Mouse (Mus musculus) layer of hippocampus, adult 8-10 months (tissue): ENCODE measurements at regions not wholly inside any gene's neighbourhood (a gene's known extent, or its start where the extent isn't known, plus 50 kb on each side); places are given as distances from the start of the nearest gene placed in this dataset.

Experiments used
- DNase-seq, 2 experiments: peaks; one replicate each; pipeline ENCODE4 v3.0.0; 2022; ENCODE audit warnings: low spot score in 2 of 2

DNA sequence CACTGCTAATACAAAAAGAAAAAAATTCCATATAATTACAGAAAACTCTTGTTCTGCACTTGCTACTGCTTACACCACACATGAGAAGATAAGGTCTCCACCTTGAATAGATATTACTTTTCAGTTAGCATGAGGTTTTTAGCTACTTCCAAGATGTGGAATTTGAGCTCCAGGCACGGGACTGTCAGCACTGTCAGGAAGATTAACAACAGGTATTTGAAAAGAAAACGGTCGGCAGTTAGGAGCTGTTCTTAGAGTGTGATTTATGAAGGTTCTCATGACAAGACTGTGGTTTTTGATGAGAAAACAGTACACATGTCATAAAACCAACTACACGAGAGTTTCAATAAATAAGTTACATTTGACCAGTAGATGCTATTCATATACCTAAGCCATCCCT lies 2970.4 kb upstream of the 5930422O12Rik start:
- DNase-seq = no peak

DNA sequence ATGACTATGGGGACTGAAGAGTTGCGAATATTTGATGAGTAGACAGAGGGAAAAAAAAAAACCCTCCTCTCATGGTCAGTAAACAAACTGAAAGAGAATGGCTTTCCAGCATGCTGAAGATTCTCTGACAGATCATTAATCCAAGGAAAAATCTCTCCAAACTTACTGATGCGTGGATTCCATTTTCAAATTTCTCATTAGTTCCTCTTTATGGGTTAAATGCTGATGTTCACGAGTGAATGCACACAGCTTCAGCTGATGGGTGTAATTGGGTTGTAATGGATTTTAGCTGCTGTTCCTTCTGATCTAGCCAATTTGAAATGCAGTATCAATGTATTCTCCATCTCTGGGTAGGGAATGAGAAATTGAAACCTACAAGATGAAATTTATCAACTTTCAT lies 2945.6 kb upstream of the 5930422O12Rik start:
- no peak for DNase-seq

DNA sequence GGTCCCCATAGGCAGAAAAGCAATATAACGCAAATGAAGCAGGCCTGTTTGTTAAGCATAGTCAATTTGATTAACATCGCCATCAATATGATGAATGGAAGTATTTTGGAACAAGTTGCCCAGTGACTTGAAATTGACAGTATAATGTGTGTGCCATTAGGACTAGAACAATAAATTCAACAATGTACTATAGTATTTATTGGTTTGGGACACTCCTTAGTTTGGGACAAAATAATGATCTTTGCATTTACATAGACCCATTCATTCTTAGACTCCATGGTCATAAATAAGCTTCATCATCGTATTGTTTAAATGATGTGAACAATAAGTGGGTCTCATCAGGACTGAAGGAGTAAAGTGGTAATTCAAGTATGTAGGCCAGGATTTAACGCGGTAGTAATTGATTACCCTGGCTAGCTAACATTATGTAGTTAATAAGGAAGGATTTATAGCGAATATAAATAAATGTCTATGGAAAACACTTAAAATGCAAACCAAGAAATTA lies 2933.6 kb upstream of the 5930422O12Rik start:
- DNase-seq = no peak

DNA sequence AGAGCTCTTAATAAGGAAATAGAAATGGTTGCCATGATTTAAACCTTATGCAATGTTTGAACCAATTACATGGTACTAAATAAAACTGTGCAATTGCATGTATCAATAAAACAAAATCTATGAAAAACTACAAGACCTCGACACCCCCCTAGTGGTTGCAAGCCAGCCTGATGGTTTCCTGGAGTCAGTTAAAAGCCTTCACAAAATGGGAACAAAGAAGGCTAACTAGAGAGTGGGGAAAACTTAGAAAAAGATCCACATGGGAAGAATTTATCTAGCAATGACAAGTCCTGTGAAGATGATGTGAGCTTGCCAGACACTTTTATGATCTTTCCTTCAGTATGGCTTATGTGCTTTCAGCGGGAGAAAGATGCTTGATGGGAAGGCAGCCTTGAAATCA lies 2926.3 kb upstream of the 5930422O12Rik start:
- no peak for DNase-seq

DNA sequence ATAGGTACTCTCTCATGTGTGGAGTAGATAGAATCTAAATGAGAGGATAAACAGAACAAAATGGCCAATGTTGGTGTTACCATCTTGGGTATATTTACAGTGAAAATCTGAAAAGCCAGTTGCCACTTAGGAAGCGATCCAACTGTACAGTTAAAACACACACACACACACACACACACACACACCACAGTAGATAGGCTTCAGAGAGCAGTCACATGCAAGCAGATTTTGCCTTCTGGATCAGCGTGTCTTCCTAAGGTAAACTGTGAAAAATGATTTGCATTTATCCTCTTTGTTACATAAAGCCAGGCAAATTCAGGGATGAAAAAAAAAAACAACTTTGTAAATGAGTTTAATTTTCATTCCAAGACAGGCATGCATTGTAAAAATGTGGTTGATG lies 2917.2 kb upstream of the 5930422O12Rik start:
- no peak for DNase-seq

DNA sequence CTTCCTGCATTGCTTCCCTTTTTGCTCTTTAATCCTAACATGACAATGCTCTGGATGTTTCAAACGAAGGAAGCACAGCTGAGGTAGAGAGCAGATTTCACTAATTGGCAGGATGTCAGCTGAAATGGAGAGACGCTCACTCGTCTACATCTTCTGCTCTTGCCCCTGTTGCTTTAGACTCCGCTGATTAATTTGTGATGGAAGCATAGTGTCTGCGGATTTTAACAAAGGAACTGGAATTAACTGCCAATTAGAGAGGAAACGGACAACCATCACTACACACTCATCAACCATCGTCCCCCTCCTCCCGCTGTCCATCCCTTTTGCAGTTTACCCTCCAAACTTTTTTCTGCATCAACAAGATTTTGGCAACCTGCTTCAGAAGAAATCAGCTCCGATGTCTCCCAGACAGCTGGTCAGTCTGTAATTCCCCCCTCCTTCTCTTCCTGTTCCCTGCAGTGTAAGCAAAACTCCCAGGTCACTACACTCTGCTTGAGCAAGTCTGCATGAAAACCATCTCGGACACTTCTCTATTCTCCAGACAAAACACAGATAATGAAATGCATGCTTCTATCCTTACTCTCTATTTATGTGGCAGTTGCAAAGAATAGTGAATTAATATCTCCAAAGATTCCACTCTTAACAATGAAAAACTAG lies 2905.6 kb upstream of the 5930422O12Rik start:
- DNase-seq = no peak

DNA sequence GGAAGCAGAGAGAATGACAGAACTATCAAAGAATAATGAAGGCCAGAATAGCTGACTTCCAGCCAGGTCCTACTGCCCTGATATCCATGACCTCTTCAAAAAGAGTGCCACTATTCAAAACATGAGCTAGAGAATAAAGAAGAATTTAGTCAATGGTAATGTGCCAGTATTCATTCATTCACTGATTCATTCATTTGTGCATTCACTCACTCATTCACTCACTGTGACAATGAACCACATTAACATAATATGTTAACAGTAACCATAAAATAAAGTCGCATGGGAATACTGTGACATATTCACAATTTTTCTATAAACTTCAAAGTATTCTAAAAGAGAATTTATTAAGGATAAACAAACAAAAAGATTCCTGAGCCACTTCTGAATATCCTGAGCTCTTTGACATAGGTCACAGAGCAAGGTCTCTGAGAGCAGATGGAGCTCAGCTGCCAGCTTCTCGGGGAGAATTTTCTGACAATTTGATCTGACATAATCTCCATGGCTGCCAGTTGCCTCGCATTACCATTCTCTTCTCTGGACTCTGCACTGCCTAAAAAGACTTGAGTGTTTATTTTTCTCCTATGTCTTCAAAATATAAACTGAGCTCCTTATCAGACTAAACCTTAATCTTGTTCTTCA lies 2895.5 kb upstream of the 5930422O12Rik start:
- no peak for DNase-seq

DNA sequence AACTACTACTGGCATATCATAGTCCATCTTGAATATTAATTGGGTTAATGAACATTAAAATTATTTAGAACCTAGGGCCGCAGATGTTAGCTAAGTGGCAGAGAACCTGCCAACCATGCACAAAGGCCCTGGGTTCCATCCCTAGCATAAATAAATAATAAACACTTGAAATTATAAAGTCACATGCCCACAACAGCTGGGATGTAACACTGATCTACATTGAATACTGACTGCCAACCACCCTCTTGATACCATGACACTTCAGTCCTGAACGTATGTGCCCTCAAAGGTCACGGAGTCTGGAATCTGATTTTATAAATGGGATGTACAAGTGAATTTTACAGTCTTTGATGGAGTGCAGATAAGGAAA lies 2895.0 kb upstream of the 5930422O12Rik start:
- no peak for DNase-seq

DNA sequence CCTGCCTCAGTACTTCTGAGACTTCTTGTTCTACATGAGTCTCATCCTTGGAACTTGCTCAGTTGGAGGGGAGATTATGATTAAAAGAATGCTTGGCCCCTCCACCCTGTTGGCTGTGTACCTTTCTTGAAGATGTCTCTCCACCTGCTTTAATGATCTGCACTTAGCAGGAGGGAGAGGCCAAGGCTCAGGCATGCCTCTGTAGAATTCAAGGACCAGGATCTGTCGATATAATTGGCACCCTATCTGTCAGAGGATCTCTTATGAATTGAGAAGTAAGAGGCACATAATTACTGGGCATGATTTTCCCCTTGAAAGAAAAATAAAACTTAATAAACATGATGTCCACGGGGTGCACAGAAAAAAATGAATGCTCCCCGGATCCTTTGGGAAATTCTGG lies 2893.1 kb upstream of the 5930422O12Rik start:
- no peak for DNase-seq

DNA sequence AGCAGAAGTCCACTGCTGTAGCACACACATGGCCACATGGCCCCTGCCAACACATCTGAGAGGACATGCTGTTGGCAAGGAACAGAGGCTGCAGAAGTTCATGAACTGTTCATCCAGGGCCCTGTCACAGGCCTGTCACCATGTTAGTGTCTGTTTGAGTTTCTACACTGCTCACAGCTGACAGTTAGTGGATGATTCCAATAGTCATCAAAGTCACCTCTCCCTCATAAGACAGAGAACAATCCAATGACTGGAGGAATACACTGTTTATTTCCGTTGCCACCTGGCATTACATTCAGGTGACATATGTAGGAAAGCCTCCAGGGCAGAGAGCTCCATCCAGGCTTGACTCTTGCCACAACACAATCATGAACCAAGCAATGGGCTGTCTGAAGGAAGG lies 2886.3 kb upstream of the 5930422O12Rik start:
- no peak for DNase-seq

DNA sequence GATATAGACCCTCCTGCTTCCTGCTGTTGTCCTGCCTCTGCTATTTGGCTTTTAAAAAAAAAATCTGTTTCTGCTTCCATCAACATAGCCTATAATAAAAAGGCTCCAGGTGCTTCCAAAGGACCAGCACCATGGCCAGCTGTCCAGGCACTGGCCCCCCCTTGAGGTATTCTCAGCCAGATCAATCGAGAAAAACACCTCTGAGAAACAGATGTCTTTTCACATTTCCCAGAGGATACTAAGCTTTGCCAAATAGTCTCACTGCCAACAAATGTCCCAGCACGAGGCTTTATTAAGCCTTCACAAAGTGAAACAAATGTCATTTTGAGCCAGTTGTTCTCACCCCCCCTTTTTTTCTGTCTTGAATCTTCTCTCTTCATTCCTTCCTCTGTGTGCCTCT lies 2880.7 kb upstream of the 5930422O12Rik start:
- DNase-seq = peak; percentile 2 to 3

DNA sequence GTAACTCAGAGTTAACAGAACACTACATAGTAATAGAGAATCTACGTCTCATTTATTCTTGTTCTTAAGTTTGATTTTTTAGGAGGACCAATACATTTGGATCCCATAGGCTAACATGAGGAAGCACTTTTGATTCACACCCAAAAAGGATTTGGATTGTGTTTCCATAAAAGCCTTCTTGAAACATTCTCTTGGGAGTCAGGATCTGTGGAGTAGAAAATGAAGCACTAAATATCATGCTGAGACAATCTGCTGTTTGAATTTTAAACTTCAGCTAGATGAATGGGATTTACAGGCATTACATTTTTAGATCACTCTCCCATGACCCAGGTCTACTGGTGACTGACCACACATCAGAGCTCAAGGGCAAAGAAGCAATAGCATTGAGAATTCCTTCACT lies 2877.5 kb upstream of the 5930422O12Rik start:
- no peak for DNase-seq

DNA sequence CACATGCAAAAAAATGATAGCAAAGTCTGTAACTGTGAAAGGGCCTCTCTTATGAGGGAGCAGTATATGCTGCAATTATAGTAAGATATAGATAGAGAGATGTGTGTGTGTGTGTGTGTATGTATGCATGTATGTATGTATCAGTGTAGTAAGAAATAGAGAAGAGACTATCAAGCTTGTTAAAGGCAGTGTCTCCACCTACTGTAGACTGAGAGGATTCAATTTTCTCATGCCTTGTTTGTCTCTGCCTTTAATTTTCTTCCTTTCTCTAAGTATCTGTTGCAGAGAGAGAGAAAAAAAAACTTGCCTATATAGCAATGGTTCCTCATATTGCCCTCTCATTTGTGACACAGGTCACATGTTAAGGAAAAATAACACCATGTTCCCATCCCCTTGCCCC lies 2871.1 kb upstream of the 5930422O12Rik start:
- DNase-seq = no peak

DNA sequence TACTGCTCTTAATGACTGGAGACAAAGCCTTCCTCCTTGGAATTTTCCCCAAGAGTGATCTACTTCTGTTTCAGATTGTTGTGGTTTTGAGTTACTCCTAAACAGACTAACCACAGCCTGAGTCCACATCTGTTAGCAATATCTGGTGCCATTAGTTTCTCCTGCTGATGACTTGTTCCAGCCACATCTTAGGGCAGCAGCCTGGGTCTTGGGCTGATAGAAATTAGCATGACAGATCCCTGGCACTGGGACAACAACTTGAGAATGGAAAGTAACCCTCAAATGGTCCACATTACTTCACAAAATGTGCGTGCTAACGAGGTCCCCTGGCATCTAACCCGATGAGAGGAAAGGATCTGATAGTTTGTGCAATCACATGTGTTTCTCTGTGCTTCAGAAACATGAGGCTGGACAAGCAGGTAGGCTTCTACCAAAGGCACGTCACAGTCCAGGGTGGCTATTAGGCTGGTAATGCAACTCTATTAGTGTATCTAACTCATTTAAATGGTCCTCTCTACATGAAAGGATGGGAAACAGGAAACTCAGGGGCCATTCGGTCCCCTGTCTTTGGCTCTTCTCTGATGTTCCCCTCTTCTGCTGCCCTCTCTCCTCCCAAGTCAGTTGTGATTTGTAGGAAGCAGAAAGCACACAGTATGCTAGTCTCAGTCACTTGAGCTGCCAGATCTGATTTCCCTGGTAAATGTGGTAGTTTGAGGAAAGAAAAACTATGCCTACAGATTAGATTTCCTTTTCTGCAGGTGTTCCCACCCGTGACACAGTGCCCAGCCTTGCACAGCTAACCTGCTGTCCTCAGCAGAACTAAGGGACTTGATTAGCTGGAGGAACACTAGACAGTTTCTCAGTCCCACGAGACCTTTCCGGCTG lies 2866.9 kb upstream of the 5930422O12Rik start:
- no peak for DNase-seq

DNA sequence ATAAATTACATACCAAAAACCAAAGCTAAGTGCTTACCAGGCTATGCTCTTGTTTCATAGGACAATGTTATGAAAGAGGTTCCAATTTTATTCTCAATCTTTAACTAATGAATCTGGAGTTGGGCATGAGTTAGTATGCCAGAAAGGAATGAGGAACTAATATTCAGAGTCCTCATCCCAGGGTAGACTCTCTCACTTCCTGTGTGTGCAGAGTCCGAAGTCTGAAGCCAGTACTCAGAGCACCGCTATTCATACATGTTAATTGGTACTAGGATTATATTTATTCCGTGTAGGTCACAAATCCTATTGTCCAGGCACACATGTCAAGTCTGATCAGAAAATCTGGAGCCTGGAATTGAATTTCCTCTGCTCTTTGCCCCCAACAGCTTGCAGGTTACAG lies 2858.7 kb upstream of the 5930422O12Rik start:
- DNase-seq = no peak

DNA sequence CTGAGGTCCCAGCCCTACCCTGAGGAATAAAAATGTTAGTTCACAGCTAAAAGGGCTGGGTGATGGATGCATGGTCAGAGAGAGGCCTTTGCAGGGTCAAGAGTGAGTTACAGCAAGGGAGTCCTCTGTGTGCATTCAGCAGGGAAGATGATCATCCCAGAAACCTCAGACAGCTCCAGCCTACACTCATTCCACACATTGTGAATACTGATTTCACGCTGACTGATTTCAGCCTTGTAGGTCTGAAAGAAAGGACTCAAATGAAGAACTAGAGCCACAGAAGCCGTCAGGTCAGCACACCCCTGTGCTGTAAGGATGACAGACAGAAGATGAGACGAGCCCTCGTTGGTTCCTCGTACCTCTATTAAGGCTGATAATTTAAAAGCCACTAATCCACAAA lies 2858.0 kb upstream of the 5930422O12Rik start:
- DNase-seq = no peak

DNA sequence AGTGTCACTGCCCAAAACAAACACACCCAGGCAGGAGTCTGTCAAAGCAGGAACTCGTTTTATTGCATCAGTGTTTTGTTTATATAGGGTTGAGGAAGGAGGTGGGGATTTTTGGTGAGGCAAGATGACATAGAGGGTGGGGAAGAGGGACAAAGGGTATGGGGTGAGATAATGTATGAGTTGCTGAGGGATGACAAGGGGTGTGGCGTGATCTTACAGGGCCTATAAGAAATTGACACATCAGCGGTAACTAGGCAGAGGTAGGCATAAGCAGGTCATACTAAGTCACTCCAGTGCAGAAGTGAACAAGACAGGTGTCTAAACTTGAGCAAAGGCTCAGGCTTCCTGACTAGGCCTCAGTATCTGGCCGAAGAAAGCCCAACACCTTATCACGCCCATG lies 2841.0 kb upstream of the 5930422O12Rik start:
- no peak for DNase-seq

DNA sequence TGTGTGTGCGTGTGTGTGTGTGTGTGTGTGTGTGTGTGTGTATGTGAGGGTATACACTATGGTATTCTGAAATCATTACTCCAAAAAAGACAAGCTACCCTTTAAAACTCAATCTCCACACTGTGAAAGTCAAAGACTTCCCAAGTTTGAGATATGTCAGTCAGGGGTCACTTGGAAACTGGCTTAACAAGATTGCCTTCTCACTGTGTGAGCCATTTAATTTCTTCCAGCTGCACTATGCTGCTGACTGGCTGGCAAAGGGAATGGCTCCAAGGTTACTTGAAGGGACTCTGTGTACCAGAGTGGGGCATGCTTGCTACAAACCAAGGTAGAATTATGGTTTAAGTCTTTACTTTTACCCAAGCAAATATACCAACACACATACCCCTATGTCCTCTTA lies 2826.1 kb upstream of the 5930422O12Rik start:
- DNase-seq = no peak

DNA sequence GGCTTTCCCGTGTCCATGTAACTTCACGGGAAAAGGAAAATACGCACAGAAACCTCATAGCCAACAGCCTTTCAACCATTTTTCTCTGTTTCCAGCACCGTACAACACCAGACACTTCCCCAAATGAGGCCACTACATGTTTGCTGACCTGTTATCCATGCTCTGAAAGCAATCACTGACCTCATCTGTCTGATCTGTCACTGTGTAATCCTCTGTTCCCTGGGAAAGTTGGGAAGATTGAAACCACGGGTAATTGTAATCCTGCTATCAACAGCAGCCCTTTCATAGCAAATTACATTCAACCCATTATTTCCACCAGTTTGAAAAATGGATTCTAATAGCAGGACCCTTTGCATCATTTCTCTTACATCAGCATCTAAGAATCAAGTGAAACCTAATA lies 2798.2 kb upstream of the 5930422O12Rik start:
- DNase-seq = no peak

DNA sequence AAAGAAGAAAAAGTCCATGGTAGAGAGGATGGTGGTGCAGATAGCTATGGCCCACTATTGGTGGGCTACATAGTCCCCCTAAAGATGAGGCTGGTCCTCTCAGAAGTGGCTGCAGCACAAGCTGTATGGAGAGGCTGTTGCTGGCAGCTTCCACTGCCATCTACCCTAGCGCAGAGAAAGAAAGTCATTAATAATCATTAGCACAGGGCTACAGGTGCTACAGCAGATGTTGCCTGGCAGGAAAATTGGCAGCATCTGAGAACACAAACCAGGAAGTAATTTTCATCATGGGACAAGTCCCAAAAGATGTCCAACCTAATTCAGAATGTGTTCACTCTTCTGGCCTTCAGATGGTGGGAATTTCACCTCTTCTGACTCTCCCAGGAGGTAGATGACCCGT lies 2791.7 kb upstream of the 5930422O12Rik start:
- DNase-seq = no peak

DNA sequence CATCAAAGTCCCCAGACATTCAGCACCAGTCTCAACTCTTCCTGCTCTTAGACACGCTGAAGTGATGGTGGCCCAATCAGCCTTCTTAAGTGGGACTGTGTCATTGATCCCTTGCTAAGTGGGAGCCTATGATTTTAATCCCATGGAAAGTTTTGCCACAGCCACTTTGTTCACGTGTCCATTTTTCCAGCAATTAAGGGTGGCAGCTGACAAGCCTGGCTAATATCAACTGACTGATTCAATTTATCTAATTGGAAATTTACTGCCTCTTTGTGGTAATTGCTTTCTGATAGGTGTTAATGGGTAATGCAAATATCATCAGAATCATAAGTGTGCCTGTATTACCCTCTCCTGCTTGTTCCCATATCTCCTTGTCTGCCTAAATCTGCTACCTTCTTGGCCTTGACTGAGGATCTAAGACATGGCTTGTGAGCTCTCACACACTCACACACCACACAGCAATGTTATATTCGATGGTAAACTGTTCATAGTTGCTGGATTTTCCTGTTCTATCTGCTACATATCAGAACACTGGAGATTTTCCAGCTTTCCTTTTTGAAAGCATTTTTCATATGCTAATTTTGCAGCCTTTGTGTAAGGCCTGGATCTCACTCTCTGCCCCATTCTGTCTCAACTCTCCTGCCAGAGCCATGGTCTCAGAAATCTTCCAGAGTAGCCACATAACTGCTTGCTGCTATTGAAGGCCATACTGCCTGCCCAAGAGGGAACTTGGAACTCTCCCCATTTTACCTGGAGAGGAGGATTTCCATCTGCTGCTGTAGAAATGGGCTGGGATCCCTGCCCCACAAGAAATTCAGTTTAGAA lies 2785.4 kb upstream of the 5930422O12Rik start:
- DNase-seq = no peak

DNA sequence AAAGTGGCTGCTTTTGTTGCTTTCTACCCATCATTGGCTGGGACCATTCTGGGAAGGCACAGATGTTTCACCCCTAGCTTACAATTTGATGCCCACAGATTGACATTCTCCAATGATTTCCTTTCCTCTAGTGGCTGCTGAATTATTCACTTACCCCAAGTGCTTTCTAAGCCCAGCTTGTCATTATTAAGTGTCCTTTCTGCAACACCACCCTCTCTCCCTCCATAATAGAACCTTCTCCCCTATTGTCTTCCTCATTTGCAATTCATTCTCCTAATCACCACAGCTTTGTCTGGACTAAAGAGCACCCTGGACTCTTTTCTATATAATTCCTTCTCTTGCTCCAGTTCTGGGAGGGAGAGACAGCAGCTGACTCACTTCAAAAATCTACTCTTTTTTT lies 2780.0 kb upstream of the 5930422O12Rik start:
- DNase-seq = no peak
